Mouse (Mus musculus): ENCODE measurements around the gene Gcfc2.
A peak's percentile ranks its signal among the peaks of the same experiment; 100 is the strongest.

Gene Gcfc2

GRCm38 (mm10) chr6:81975971-81976621, 52.6 kb downstream of the Gcfc2 start:
- DNase-seq (ENCODE audit: extremely low read depth, insufficient read length, low spot score): peak; percentile 23

- DNase-seq (ENCODE audit: extremely low read depth, insufficient read length, low spot score): no peak
Measured at GRCm38 (mm10) chr6:81979286-81979685, 55.8 kb downstream of the Gcfc2 start.

GRCm38 (mm10) chr6:81986171-81986570, 62.7 kb downstream of the Gcfc2 start:
- no peak for DNase-seq (ENCODE audit: extremely low read depth, insufficient read length, low spot score)

GRCm38 (mm10) chr6:81986599-81986998, 63.1 kb downstream of the Gcfc2 start:
- no peak for DNase-seq (ENCODE audit: extremely low read depth, insufficient read length, low spot score)

- peak; percentile 80 for DNase-seq (ENCODE audit: extremely low read depth, insufficient read length, low spot score)
Measured at GRCm38 (mm10) chr6:81987010-81987409, 63.5 kb downstream of the Gcfc2 start.

- DNase-seq (ENCODE audit: extremely low read depth, insufficient read length, low spot score): peak; percentile 20
Measured at GRCm38 (mm10) chr6:81987580-81987979, 64.1 kb downstream of the Gcfc2 start.

- DNase-seq (ENCODE audit: extremely low read depth, insufficient read length, low spot score): no peak
Measured at GRCm38 (mm10) chr6:81988341-81988740, 64.9 kb downstream of the Gcfc2 start.

GRCm38 (mm10) chr6:81990049-81990810, 66.8 kb downstream of the Gcfc2 start:
- no peak for DNase-seq (ENCODE audit: extremely low read depth, insufficient read length, low spot score)
